Mouse (Mus musculus): ENCODE data around the gene Adamts18. TPM values are rescaled to one million over a fixed set of nuclear protein-coding genes. Genes with fewer than 3 reads are reported as not detected.

Adamts18 gene
- polyA plus RNA-seq, 1 experiment = not detected

DNA sequence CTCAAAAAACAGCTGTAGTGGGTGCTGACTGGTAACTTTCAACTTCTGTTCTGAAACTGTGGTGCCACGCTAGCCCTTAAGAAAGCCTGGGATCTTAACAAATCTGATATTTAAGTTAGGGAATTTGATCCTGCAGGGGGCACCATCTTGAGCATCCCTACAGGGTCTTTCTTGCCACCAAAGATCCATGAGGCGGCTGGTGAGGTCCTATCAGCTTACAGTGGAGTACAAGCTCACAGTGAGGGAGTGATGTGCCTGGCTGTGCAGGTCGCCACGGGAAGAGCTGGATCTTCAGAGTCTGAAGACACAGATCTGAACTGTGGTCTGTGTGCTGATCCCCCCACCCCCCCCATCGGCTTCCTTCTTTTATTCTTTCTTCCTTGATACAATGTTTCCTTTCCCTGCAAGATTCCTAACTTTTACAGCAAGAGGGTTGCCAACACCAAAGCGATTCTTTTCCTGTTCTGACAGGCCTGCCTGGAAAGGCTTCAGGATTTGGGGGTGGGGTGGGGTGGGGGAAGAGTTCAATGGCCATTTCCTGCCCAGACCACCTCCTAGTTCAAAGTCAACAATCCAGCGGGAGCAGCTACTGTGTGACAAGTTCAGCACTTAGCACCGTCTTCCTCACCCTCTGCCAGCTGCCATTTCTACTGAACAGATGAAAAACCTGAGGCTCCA, 11.5 kb downstream of the Adamts18 start:
- H3K4me1 ChIP-seq (ENCODE audit: control insufficient read depth, insufficient read depth, low read length) = no peaks in the 10 kb centered on the region
- H3K27ac ChIP-seq (ENCODE audit: control insufficient read depth, insufficient read depth, low read depth, low read length, poor library complexity) = no peak overlapping the region
- H3K4me3 ChIP-seq (replicated peaks; ENCODE audit: control insufficient read depth, low read depth, low read length) = no peak overlapping the region
- TF ChIP-seq CTCF (IDR thresholded peaks at IDR 0.05; ENCODE audit: control insufficient read depth, insufficient read depth, low read length) = no peak
- TF ChIP-seq POLR2A (IDR thresholded peaks at IDR 0.05; ENCODE audit: borderline replicate concordance, control insufficient read depth, low read depth, low read length) = no peak
- WGBS = 44% methylated on average over 8 of the region's 8 CpGs

DNA sequence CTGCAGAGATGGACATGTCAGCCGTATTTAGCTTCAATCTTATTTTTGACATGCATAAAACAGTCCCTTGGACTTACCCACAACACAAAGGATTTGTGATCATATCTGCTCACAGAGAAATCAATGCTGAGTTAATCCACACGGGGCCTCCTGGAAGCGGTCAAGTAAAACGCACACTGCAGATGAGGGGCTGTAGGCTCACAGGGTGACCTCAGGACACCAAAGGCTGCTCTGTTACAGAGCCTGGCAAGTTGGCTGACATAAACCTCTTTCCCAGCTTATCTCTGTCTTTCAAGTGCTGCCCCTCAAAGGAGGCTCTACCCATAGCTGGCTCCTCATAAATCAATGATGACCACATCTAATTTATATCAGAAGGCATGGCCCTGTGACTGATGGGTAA, 14.9 kb downstream of the Adamts18 start:
- H3K4me1 ChIP-seq (ENCODE audit: control insufficient read depth, insufficient read depth, low read length) = no peaks in the 10 kb centered on the region
- H3K27ac ChIP-seq (ENCODE audit: control insufficient read depth, insufficient read depth, low read depth, low read length, poor library complexity) = no peak overlapping the region
- no peak overlapping the region for H3K4me3 ChIP-seq (replicated peaks; ENCODE audit: control insufficient read depth, low read depth, low read length)
- TF ChIP-seq CTCF (IDR thresholded peaks at IDR 0.05; ENCODE audit: control insufficient read depth, insufficient read depth, low read length) (no peak), POLR2A (IDR thresholded peaks at IDR 0.05; ENCODE audit: borderline replicate concordance, control insufficient read depth, low read depth, low read length) (no peak)
- 57% methylated on average over 4 of the region's 4 CpGs for WGBS

DNA sequence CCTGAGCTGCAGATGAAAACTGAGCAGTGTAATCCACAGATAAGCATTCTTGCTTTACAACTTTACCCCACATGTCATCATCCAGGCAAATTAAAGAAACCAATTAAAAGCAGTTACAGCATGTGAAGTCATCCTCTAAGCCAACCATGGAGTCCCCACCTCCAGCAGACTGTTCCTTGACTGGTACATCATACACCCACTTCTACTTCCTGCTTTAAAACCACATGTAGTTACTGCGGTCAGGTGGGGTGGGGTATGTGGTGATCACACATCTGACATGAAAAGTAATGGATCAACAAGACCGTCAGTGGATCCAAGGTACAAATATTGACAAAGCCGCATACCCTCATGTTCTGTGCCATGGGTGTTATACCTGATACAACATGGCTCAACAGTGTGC, 21.3 kb downstream of the Adamts18 start:
- Histone ChIP-seq H3K4me3 (replicated peaks; ENCODE audit: control insufficient read depth, low read depth, low read length) (no peak overlapping the region), H3K27ac (ENCODE audit: control insufficient read depth, insufficient read depth, low read depth, low read length, poor library complexity) (no peak overlapping the region), H3K4me1 (ENCODE audit: control insufficient read depth, insufficient read depth, low read length) (no peaks in the 10 kb centered on the region)
- WGBS = 36% methylated on average over 3 of the region's 3 CpGs
- TF ChIP-seq POLR2A (IDR thresholded peaks at IDR 0.05; ENCODE audit: borderline replicate concordance, control insufficient read depth, low read depth, low read length) = no peak
- no peak for TF ChIP-seq CTCF (IDR thresholded peaks at IDR 0.05; ENCODE audit: control insufficient read depth, insufficient read depth, low read length)

DNA sequence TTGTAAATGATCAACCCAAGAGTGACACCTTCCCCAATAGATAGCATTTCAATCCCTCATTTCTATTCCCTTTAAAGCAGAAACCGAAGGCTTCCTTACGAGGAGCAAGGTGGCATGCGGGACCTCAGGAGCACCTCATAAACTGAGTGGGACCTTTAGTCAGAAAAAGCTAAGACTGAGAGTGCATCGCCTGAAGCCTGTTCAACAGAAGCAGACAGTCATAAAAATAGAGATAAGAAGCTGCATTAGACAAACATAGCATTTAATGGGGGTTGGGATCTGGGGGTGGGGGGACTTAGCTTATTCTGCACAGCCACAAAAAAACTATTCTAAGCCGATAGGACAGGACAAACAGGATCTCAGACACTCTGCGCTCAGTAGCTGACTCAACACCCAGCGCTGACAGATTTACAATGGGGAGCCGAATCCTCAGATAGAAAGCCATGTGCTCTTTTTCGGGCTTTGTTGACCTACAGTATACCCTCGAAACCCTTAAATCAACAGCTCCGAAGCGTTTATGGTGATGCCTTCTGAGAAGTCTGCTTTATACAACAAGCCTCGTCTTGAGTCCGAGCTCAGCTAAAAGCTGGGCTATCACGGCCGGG, 27.5 kb downstream of the Adamts18 start:
- Histone ChIP-seq H3K4me3 (replicated peaks; ENCODE audit: control insufficient read depth, low read depth, low read length) (no peak overlapping the region), H3K4me1 (ENCODE audit: control insufficient read depth, insufficient read depth, low read length) (no peaks in the 10 kb centered on the region), H3K27ac (ENCODE audit: control insufficient read depth, insufficient read depth, low read depth, low read length, poor library complexity) (no peak overlapping the region)
- 66% methylated on average over 16 of the region's 16 CpGs for WGBS
- TF ChIP-seq POLR2A (IDR thresholded peaks at IDR 0.05; ENCODE audit: borderline replicate concordance, control insufficient read depth, low read depth, low read length) (no peak), CTCF (IDR thresholded peaks at IDR 0.05; ENCODE audit: control insufficient read depth, insufficient read depth, low read length) (no peak)

DNA sequence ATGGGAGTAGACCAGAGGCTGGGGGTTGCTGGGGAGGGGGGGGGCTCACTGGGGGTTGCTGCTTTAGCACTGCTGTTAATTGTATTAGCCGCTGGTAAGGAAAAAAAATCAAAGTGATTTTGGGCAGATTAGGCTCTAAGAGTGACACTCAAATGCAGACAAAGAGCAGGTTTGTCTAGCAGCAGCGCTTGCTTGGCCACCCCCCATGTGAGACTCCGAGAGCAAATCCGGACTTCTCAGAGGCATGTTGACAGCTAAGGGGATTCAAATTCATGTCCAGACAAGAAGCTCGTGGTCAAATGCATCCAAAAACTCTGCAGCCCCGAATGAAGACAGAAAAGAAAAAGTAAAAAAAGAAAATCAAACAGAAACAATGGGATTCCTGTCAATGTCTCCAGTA, 34.6 kb downstream of the Adamts18 start:
- H3K4me1 ChIP-seq (ENCODE audit: control insufficient read depth, insufficient read depth, low read length) = no peaks in the 10 kb centered on the region
- 79% methylated on average over 6 of the region's 6 CpGs for WGBS
- TF ChIP-seq CTCF (IDR thresholded peaks at IDR 0.05; ENCODE audit: control insufficient read depth, insufficient read depth, low read length) = no peak
- no peak for TF ChIP-seq POLR2A (IDR thresholded peaks at IDR 0.05; ENCODE audit: borderline replicate concordance, control insufficient read depth, low read depth, low read length)

DNA sequence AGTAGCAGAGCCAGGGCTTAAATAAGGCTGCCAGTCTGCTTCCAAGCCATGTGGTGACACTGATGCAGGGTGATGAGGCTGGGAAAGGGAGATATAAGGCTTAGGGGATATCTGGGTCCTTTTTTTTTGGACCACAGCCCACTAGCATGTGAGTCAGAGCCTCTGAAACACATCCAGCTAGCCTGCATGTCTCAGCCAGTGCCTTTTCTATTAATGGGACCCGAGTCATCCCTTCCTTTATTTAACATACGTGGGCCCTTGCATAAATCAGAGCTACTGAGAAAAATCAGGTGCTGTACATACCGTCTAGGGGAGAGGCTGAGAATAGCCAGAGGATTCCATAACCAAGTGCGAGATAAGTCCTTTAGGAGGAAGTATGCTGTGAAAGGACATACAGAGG, 37.0 kb downstream of the Adamts18 start:
- H3K4me3 ChIP-seq (replicated peaks; ENCODE audit: control insufficient read depth, low read depth, low read length) = no peak overlapping the region
- H3K4me1 ChIP-seq (ENCODE audit: control insufficient read depth, insufficient read depth, low read length) = no peaks in the 10 kb centered on the region
- no peak overlapping the region for H3K27ac ChIP-seq (ENCODE audit: control insufficient read depth, insufficient read depth, low read depth, low read length, poor library complexity)
- WGBS = 60% methylated on average over 4 of the region's 4 CpGs
- TF ChIP-seq CTCF (IDR thresholded peaks at IDR 0.05; ENCODE audit: control insufficient read depth, insufficient read depth, low read length) (no peak), POLR2A (IDR thresholded peaks at IDR 0.05; ENCODE audit: borderline replicate concordance, control insufficient read depth, low read depth, low read length) (no peak)

More for the DNA sequence above, 34.6 kb downstream of the Adamts18 start:
- Histone ChIP-seq H3K27ac (ENCODE audit: control insufficient read depth, insufficient read depth, low read depth, low read length, poor library complexity) (no peak overlapping the region), H3K4me3 (replicated peaks; ENCODE audit: control insufficient read depth, low read depth, low read length) (no peak overlapping the region)

DNA sequence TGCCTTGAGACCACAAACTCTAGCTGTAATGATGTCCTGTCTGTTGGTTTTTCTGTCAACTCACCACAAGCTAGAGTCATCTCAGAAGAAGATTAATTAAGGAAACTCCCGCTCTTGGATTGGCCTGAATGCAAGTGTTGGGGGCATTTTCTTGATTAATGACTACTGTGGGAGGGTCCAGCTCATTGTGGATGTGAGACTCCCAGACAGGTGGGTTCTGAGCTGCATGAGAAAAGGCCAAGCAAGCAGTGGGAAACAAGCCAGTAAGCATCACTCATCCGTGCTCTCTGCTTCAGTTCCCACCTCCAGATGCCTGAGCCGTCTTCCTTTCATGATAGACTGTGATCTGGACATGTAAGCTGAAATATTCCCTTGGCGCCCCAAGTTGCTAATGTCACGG, 38.6 kb downstream of the Adamts18 start:
- 80% methylated on average over 5 of the region's 5 CpGs for WGBS
- no peak for TF ChIP-seq CTCF (IDR thresholded peaks at IDR 0.05; ENCODE audit: control insufficient read depth, insufficient read depth, low read length)
- TF ChIP-seq POLR2A (IDR thresholded peaks at IDR 0.05; ENCODE audit: borderline replicate concordance, control insufficient read depth, low read depth, low read length) = no peak
- H3K4me3 ChIP-seq (replicated peaks; ENCODE audit: control insufficient read depth, low read depth, low read length) = no peak overlapping the region
- H3K27ac ChIP-seq (ENCODE audit: control insufficient read depth, insufficient read depth, low read depth, low read length, poor library complexity) = no peak overlapping the region
- no peaks in the 10 kb centered on the region for H3K4me1 ChIP-seq (ENCODE audit: control insufficient read depth, insufficient read depth, low read length)

DNA sequence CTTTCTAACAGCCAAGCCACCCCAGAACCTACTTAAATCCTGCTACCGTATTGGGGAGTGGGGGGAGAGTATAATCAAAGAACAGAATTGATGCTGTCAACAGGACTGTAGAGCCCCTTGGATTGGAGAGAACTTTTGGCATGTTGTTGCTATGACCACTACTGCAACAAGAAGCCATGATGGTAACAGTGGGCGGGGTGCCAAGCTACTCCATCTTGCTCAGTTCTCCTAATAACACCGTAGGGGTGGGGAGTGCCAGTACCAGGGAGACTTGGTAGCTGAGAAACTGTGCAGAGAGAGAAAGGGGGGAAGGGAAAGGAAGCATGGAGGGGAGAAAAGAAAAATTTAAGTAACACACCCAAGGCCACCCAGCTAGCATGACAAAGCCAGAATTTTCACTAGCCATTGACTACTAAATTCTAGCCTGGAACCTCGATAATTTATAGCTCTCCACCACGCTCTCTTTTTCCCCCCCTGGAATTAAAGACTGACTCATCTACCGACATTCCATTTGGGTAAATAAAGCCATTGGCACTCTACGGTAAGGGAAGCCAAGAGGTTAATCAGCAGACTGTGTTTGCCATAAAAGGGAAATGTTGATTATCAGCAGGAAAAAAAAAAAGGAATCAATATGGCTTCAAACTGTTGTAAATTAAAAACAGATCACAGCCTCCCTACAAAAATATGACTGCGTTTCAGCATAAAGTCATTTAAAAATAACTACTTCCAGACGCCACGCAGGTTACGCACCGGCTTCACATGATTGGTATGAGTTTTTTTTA, 44.5 kb downstream of the Adamts18 start:
- H3K4me3 ChIP-seq (replicated peaks; ENCODE audit: control insufficient read depth, low read depth, low read length) = no peak overlapping the region
- 83% methylated on average over 12 of the region's 12 CpGs for WGBS
- TF ChIP-seq POLR2A (IDR thresholded peaks at IDR 0.05; ENCODE audit: borderline replicate concordance, control insufficient read depth, low read depth, low read length) (no peak), CTCF (IDR thresholded peaks at IDR 0.05; ENCODE audit: control insufficient read depth, insufficient read depth, low read length) (no peak)
- H3K4me1 ChIP-seq (ENCODE audit: control insufficient read depth, insufficient read depth, low read length) = no peaks in the 10 kb centered on the region
- H3K27ac ChIP-seq (ENCODE audit: control insufficient read depth, insufficient read depth, low read depth, low read length, poor library complexity) = no peak overlapping the region
